16 mouse cellular contexts compared by ENCODE assay signal in the genomic region with DNA sequence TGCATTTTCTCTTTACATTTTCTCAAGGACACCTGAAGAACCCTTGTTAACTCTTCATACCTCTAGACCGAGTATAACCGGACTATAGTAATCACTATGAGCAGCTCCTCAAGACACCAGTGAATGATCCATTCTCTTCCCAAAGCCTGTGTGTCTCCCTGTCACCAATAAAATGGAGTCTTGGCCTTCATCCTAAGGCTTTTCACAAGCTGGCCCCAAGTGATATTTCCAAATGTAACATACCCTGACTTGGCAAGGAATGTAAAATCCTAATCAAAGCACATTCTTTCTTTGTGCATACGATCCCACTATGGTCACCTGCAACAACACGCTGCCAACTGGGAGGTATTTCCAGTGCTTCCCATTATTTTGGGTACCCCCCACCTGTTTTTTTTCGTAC.
"Had no signal": no experiment of that assay in that cellular context is flagged by ENCODE, and none has a peak within 500 bp of the region (broad histone marks: within the 10 kb centered on the region; RNA-seq: fewer than 3 reads in every experiment).

No protein-coding gene starts in this region.

- ATAC-seq: liver, embryonic 12.5 days had no signal

- H3K4me1 ChIP-seq: limb, embryonic 10.5 days; limb, embryonic 13.5 days; liver, embryonic 12.5 days; liver, embryonic 15.5 days; midbrain, embryonic 12.5 days; midbrain, embryonic 15.5 days; neural tube, embryonic 12.5 days had no signal

- H3K4me2 ChIP-seq: limb, embryonic 13.5 days; liver, embryonic 12.5 days; liver, embryonic 15.5 days; midbrain, embryonic 12.5 days; midbrain, embryonic 15.5 days; neural tube, embryonic 12.5 days; neural tube, embryonic 15.5 days had no signal

- H3K27ac ChIP-seq: kidney, postnatal 0 days; layer of hippocampus, adult 2 months; limb, embryonic 10.5 days; limb, embryonic 13.5 days; liver, embryonic 12.5 days; liver, embryonic 15.5 days; macrophage; midbrain, embryonic 12.5 days; midbrain, embryonic 15.5 days; neural tube, embryonic 12.5 days had no signal

- H3K4me3 ChIP-seq: layer of hippocampus, adult 2 months; limb, embryonic 10.5 days; limb, embryonic 13.5 days; liver, embryonic 12.5 days; liver, embryonic 15.5 days; midbrain, embryonic 12.5 days; midbrain, embryonic 15.5 days; neural tube, embryonic 12.5 days; neural tube, embryonic 15.5 days had no signal

- DNase-seq: liver; lung, adult 2 months; retina, postnatal 1 day; thymus, adult 18-20 months; thymus, postnatal 36 days had no signal

- H3K36me3 ChIP-seq: limb, embryonic 13.5 days; liver, embryonic 12.5 days; liver, embryonic 15.5 days; midbrain, embryonic 12.5 days; midbrain, embryonic 15.5 days; neural tube, embryonic 12.5 days; neural tube, embryonic 15.5 days had no signal

- H3K9ac ChIP-seq: limb, embryonic 13.5 days; liver, embryonic 12.5 days; liver, embryonic 15.5 days; midbrain, embryonic 12.5 days; midbrain, embryonic 15.5 days; neural tube, embryonic 12.5 days; neural tube, embryonic 15.5 days had no signal

- H3K27me3 ChIP-seq: limb, embryonic 13.5 days; liver, embryonic 12.5 days; liver, embryonic 15.5 days; midbrain, embryonic 12.5 days; midbrain, embryonic 15.5 days; neural tube, embryonic 12.5 days; neural tube, embryonic 15.5 days had no signal

- H3K9me3 ChIP-seq: limb, embryonic 10.5 days; limb, embryonic 13.5 days; liver, embryonic 12.5 days; liver, embryonic 15.5 days; midbrain, embryonic 12.5 days; midbrain, embryonic 15.5 days; neural tube, embryonic 12.5 days; neural tube, embryonic 15.5 days had no signal
